Mouse (Mus musculus) cerebellum, postnatal 10 days (tissue): ENCODE measurements at regions not wholly inside any gene's neighbourhood (a gene's known extent, or its start where the extent isn't known, plus 50 kb on each side); places are given as distances from the start of the nearest gene placed in this dataset.

ENCODE experiments used
- DNase-seq, 2 experiments: peaks; one replicate each; pipeline ENCODE4 v3.0.0; 2021; ENCODE audit warnings: mixed read lengths in 2 of 2

- DNase-seq, result peak in 1 of 2 experiments; percentile 1
Observed at GRCm38 (mm10) chr4:74847332-74848053, 430.6 kb downstream of the Dmac1 start.

- no peak for DNase-seq
Observed at GRCm38 (mm10) chr4:74798173-74798799, 479.8 kb downstream of the Dmac1 start.

GRCm38 (mm10) chr4:74797456-74797855 lies 480.6 kb downstream of the Dmac1 start:
- DNase-seq, result no peak

GRCm38 (mm10) chr4:74796676-74797075 lies 481.4 kb downstream of the Dmac1 start:
- DNase-seq, result no peak

GRCm38 (mm10) chr4:74747985-74748384 lies 505.7 kb downstream of the Kdm4c start:
- DNase-seq, result no peak

GRCm38 (mm10) chr4:74739642-74740041 lies 497.3 kb downstream of the Kdm4c start:
- no peak for DNase-seq
